Mouse (Mus musculus): Measurements from ENCODE around the gene Mrps14.

The Mrps14 gene

GRCm38 (mm10) chr1:160224093-160224492 is 29.1 kb downstream of the Mrps14 start:
- no peak for DNase-seq (ENCODE audit: extremely low read depth, insufficient read length, low spot score)

- no peak for DNase-seq (ENCODE audit: extremely low read depth, insufficient read length, low spot score)
Measured at GRCm38 (mm10) chr1:160227196-160227595, 32.2 kb downstream of the Mrps14 start.

GRCm38 (mm10) chr1:160227850-160228249 is 32.8 kb downstream of the Mrps14 start:
- no peak for DNase-seq (ENCODE audit: extremely low read depth, insufficient read length, low spot score)

- DNase-seq (ENCODE audit: extremely low read depth, insufficient read length, low spot score): no peak
Measured at GRCm38 (mm10) chr1:160231013-160231412, 36.0 kb downstream of the Mrps14 start.

GRCm38 (mm10) chr1:160232113-160232512 is 37.1 kb downstream of the Mrps14 start:
- no peak for DNase-seq (ENCODE audit: extremely low read depth, insufficient read length, low spot score)

GRCm38 (mm10) chr1:160233921-160234320 is 38.9 kb downstream of the Mrps14 start:
- peak; percentile 74 for DNase-seq (ENCODE audit: extremely low read depth, insufficient read length, low spot score)

GRCm38 (mm10) chr1:160237981-160238380 is 43.0 kb downstream of the Mrps14 start:
- DNase-seq (ENCODE audit: extremely low read depth, insufficient read length, low spot score): no peak

GRCm38 (mm10) chr1:160238852-160239443 is 43.9 kb downstream of the Mrps14 start:
- no peak for DNase-seq (ENCODE audit: extremely low read depth, insufficient read length, low spot score)

GRCm38 (mm10) chr1:160240091-160240490 is 45.1 kb downstream of the Mrps14 start:
- no peak for DNase-seq (ENCODE audit: extremely low read depth, insufficient read length, low spot score)

GRCm38 (mm10) chr1:160244689-160245088 is 49.7 kb downstream of the Mrps14 start:
- DNase-seq (ENCODE audit: extremely low read depth, insufficient read length, low spot score): no peak

- no peak for DNase-seq (ENCODE audit: extremely low read depth, insufficient read length, low spot score)
Measured at GRCm38 (mm10) chr1:160245954-160246353, 50.9 kb downstream of the Mrps14 start.

GRCm38 (mm10) chr1:160246844-160247243 is 51.8 kb downstream of the Mrps14 start:
- no peak for DNase-seq (ENCODE audit: extremely low read depth, insufficient read length, low spot score)

- DNase-seq (ENCODE audit: extremely low read depth, insufficient read length, low spot score): no peak
Measured at GRCm38 (mm10) chr1:160247473-160247872, 52.5 kb downstream of the Mrps14 start.

- no peak for DNase-seq (ENCODE audit: extremely low read depth, insufficient read length, low spot score)
Measured at GRCm38 (mm10) chr1:160249786-160250185, 54.8 kb downstream of the Mrps14 start.

- DNase-seq (ENCODE audit: extremely low read depth, insufficient read length, low spot score): no peak
Measured at GRCm38 (mm10) chr1:160250782-160251181, 55.8 kb downstream of the Mrps14 start.

- DNase-seq (ENCODE audit: extremely low read depth, insufficient read length, low spot score): no peak
Measured at GRCm38 (mm10) chr1:160251388-160252007, 56.5 kb downstream of the Mrps14 start.
